In the genomic region with DNA sequence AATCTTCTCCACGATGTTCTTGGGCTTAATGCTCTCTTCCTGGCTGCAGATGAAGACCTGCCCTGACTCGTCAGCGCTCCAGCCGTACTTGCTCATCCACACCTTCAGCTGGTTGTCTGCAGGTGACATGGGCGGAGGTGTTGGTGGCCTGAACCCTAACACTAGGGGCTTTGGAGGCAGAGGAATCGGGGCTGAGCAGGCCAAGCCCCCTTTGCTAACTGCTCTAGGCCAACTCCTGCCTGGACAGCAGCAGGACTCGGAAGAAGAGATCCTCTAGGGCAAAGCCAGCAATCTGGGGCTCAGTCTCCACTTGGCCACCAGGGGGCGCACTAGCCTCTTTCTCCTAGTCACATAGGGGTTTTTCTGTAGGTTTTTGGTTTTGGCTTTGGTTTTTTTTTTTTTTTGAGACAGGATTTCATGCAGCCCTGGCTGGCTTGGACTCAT, we compare ENCODE assay signal across 8 mouse cellular contexts. TPM values are rescaled to one million over a fixed set of nuclear protein-coding genes. Genes with fewer than 3 reads are reported as not detected.
DNase-seq lines count a peak whose midpoint lies in the region; ATAC-seq and TF ChIP-seq lines count a peak whose summit lies in the region.

No protein-coding gene starts in this region.

- H3K27me3 ChIP-seq in hindbrain, embryonic 10.5 days (ENCODE audit: insufficient read depth, poor library complexity, severe bottlenecking), result no peaks in the 10 kb centered on the region
- no peaks in the 10 kb centered on the region for H3K27me3 ChIP-seq in hindbrain, embryonic 16.5 days (replicated peaks; ENCODE audit: control insufficient read depth, insufficient read depth, low read length)
- H3K27me3 ChIP-seq in forebrain, postnatal 0 days (ENCODE audit: insufficient read depth, low read length), result no peaks in the 10 kb centered on the region
- H3K27me3 ChIP-seq in intestine, embryonic 15.5 days (replicated peaks), result no peaks in the 10 kb centered on the region
- no peaks in the 10 kb centered on the region for H3K27me3 ChIP-seq in limb, embryonic 14.5 days (ENCODE audit: control insufficient read depth, insufficient read depth, low read length)
- no peaks in the 10 kb centered on the region for H3K27me3 ChIP-seq in stomach, postnatal 0 days (ENCODE audit: control insufficient read depth, insufficient read depth, low read length)

- no peak overlapping the region for H3K4me3 ChIP-seq in hindbrain, embryonic 10.5 days
- no peak overlapping the region for H3K4me3 ChIP-seq in hindbrain, embryonic 16.5 days (ENCODE audit: low read length)
- no peak overlapping the region for H3K4me3 ChIP-seq in forebrain, postnatal 0 days (ENCODE audit: low read depth, low read length)
- H3K4me3 ChIP-seq in intestine, embryonic 15.5 days (replicated peaks), result no peak overlapping the region
- no peak overlapping the region for H3K4me3 ChIP-seq in limb, embryonic 14.5 days (replicated peaks; ENCODE audit: low read length)
- no peak overlapping the region for H3K4me3 ChIP-seq in stomach, postnatal 0 days (ENCODE audit: low read depth, low read length)

- H3K9me3 ChIP-seq in hindbrain, embryonic 10.5 days, result no peaks in the 10 kb centered on the region
- no peaks in the 10 kb centered on the region for H3K9me3 ChIP-seq in hindbrain, embryonic 16.5 days (ENCODE audit: control insufficient read depth, low read length)
- no peaks in the 10 kb centered on the region for H3K9me3 ChIP-seq in forebrain, postnatal 0 days (ENCODE audit: low read length)
- H3K9me3 ChIP-seq in intestine, embryonic 15.5 days, result no peaks in the 10 kb centered on the region
- H3K9me3 ChIP-seq in limb, embryonic 14.5 days (ENCODE audit: control insufficient read depth, low read length), result no peaks in the 10 kb centered on the region
- H3K9me3 ChIP-seq in stomach, postnatal 0 days (ENCODE audit: control insufficient read depth, low read length), result no peaks in the 10 kb centered on the region

- no peak overlapping the region for H3K4me2 ChIP-seq in hindbrain, embryonic 16.5 days (ENCODE audit: low read length)
- no peak overlapping the region for H3K4me2 ChIP-seq in forebrain, postnatal 0 days (ENCODE audit: low read depth)
- no peak overlapping the region for H3K4me2 ChIP-seq in intestine, embryonic 15.5 days (replicated peaks)
- H3K4me2 ChIP-seq in limb, embryonic 14.5 days (replicated peaks; ENCODE audit: low read depth, low read length, severe bottlenecking), result no peak overlapping the region
- H3K4me2 ChIP-seq in stomach, postnatal 0 days (replicated peaks; ENCODE audit: low read depth), result peak overlapping the region; percentile 6; the same call in 1 of the 2 replicates

- TF ChIP-seq CTCF in forebrain, postnatal 0 days (IDR thresholded peaks at IDR 0.05; ENCODE audit: low read depth), result peak; percentile 85
- TF ChIP-seq CTCF in stomach, postnatal 0 days (IDR thresholded peaks at IDR 0.05; ENCODE audit: low read depth), result peak; percentile 81

- H3K9ac ChIP-seq in hindbrain, embryonic 16.5 days (ENCODE audit: low read depth, low read length), result no peak overlapping the region
- H3K9ac ChIP-seq in forebrain, postnatal 0 days, result no peak overlapping the region
- no peak overlapping the region for H3K9ac ChIP-seq in intestine, embryonic 15.5 days
- no peak overlapping the region for H3K9ac ChIP-seq in limb, embryonic 14.5 days (ENCODE audit: low read depth, low read length, severe bottlenecking)
- H3K9ac ChIP-seq in stomach, postnatal 0 days (ENCODE audit: low read length), result no peak overlapping the region

- H3K36me3 ChIP-seq in hindbrain, embryonic 10.5 days, result peaks cover 80% of the 10 kb centered on the region
- H3K36me3 ChIP-seq in hindbrain, embryonic 16.5 days (ENCODE audit: control insufficient read depth, insufficient read depth, low read length), result peaks cover 30% of the 10 kb centered on the region
- peaks cover 34% of the 10 kb centered on the region for H3K36me3 ChIP-seq in forebrain, postnatal 0 days (ENCODE audit: insufficient read depth)
- peaks cover 30% of the 10 kb centered on the region for H3K36me3 ChIP-seq in intestine, embryonic 15.5 days
- H3K36me3 ChIP-seq in limb, embryonic 14.5 days (ENCODE audit: control insufficient read depth, insufficient read depth, low read length), result peaks cover 67% of the 10 kb centered on the region
- H3K36me3 ChIP-seq in stomach, postnatal 0 days (ENCODE audit: control insufficient read depth, insufficient read depth, low read length), result peaks cover 17% of the 10 kb centered on the region

- 73% methylated on average over 8 of the region's 8 CpGs for WGBS in hindbrain, embryonic 10.5 days
- WGBS in hindbrain, embryonic 16.5 days, result 77% methylated on average over 8 of the region's 8 CpGs
- WGBS in forebrain, postnatal 0 days, result 68% methylated on average over 8 of the region's 8 CpGs
- 70% methylated on average over 8 of the region's 8 CpGs for WGBS in intestine, embryonic 15.5 days
- 70% methylated on average over 8 of the region's 8 CpGs for WGBS in limb, embryonic 14.5 days
- 49% methylated on average over 8 of the region's 8 CpGs for WGBS in stomach, postnatal 0 days

- peaks cover 5% of the 10 kb centered on the region; the same call in 1 of the 2 replicates for H3K4me1 ChIP-seq in hindbrain, embryonic 10.5 days (replicated peaks)
- no peaks in the 10 kb centered on the region for H3K4me1 ChIP-seq in hindbrain, embryonic 16.5 days (ENCODE audit: control insufficient read depth, insufficient read depth, low read depth, low read length)
- H3K4me1 ChIP-seq in forebrain, postnatal 0 days (ENCODE audit: insufficient read depth), result no peaks in the 10 kb centered on the region
- H3K4me1 ChIP-seq in intestine, embryonic 15.5 days (replicated peaks), result peaks cover 22% of the 10 kb centered on the region
- H3K4me1 ChIP-seq in limb, embryonic 14.5 days (ENCODE audit: control insufficient read depth, insufficient read depth, low read length), result no peaks in the 10 kb centered on the region
- 0 out of 2 replicates have a peak, but pooled peaks cover 3% of the 10 kb centered on the region for H3K4me1 ChIP-seq in stomach, postnatal 0 days (replicated peaks; ENCODE audit: control insufficient read depth, insufficient read depth)

- no peak for TF ChIP-seq POLR2A in limb, embryonic 14.5 days (IDR thresholded peaks at IDR 0.05; ENCODE audit: borderline replicate concordance, extremely low read depth, insufficient read depth, insufficient read length)

- peak; percentile 76 for DNase-seq in hindbrain, embryonic 10.5 days (ENCODE audit: low spot score)
- peak; percentile 65 for DNase-seq in c-Kit-positive CD71-positive TER-119-negative erythroid progenitor cells, embryonic 14.5 days (ENCODE audit: low read depth)
- peak; percentile 73 for DNase-seq in forebrain, postnatal 0 days
- DNase-seq in limb, embryonic 14.5 days (ENCODE audit: low spot score), result peak; percentile 84
- DNase-seq in stomach, postnatal 0 days (ENCODE audit: low spot score), result peak; percentile 82

- H3K27ac ChIP-seq in hindbrain, embryonic 10.5 days, result no peak overlapping the region
- H3K27ac ChIP-seq in hindbrain, embryonic 16.5 days (ENCODE audit: low read depth, low read length), result no peak overlapping the region
- no peak overlapping the region for H3K27ac ChIP-seq in forebrain, postnatal 0 days (ENCODE audit: low read depth, low read length)
- peak overlapping the region; percentile 85 for H3K27ac ChIP-seq in intestine, embryonic 15.5 days
- H3K27ac ChIP-seq in limb, embryonic 14.5 days (replicated peaks; ENCODE audit: low read depth, low read length), result no peak overlapping the region
- H3K27ac ChIP-seq in stomach, postnatal 0 days (replicated peaks), result peak overlapping the region; percentile 82

- no peak for TF ChIP-seq EP300 in stomach, postnatal 0 days (optimal IDR thresholded peaks at IDR 0.05)

- ATAC-seq in hindbrain, embryonic 16.5 days, result no peak
- no peak for ATAC-seq in forebrain, postnatal 0 days
- ATAC-seq in intestine, embryonic 15.5 days, result no peak
- ATAC-seq in limb, embryonic 14.5 days (ENCODE audit: low FRiP score, low read depth), result 0 out of 2 replicates have a peak, but pooled peaks have one; percentile 13
- peak; percentile 13; the same call in 1 of the 2 replicates for ATAC-seq in monocyte, adult 5-6 weeks (replicated peaks; ENCODE audit: insufficient number of reproducible peaks, low FRiP score, low TSS enrichment, poor library complexity, severe bottlenecking)
- ATAC-seq in stomach, postnatal 0 days (ENCODE audit: low FRiP score, low TSS enrichment), result no peak

RNA-seq across cellular contexts. Expression of gene Eif3k, which starts 9.1 kb away (rescaled TPM):
- polyA plus RNA-seq in hindbrain, embryonic 10.5 days (2016; fragmentation: Nextera tagmentation; extraction: Ambion mirVana), result 426 and 432 TPM in 2 replicates
- 282 and 295 TPM in 2 replicates for polyA plus RNA-seq in hindbrain, embryonic 16.5 days (2015; fragmentation: Nextera tagmentation; extraction: Ambion mirVana)
- 360 and 399 TPM in 2 replicates for total RNA-seq in forebrain, postnatal 0 days (2014; rRNA removed)
- 318 and 368 TPM in 2 replicates for polyA plus RNA-seq in forebrain, postnatal 0 days (2015; fragmentation: Nextera tagmentation; extraction: Ambion mirVana)
- 359 and 375 TPM in 2 replicates for polyA plus RNA-seq in intestine, embryonic 15.5 days (2015; fragmentation: Nextera tagmentation; extraction: Ambion mirVana)
- polyA plus RNA-seq in limb, embryonic 14.5 days (2012; rRNA removed), result 473 and 518 TPM in 2 replicates
- 450 TPM in 2 replicates for polyA plus RNA-seq in limb, embryonic 14.5 days (2014; fragmentation: Nextera tagmentation; extraction: Ambion mirVana)
- 285 to 328 TPM (median 291 TPM) in 3 replicates for total RNA-seq in monocyte, adult 5-6 weeks (2017)
- polyA plus RNA-seq in stomach, postnatal 0 days (2015; fragmentation: Nextera tagmentation; extraction: Ambion mirVana), result 294 and 295 TPM in 2 replicates

RNA-seq across cellular contexts. Expression of gene Map4k1, which starts 9.3 kb away (rescaled TPM):
- 8.8 and 9.0 TPM in 2 replicates for polyA plus RNA-seq in hindbrain, embryonic 10.5 days (2016; fragmentation: Nextera tagmentation; extraction: Ambion mirVana)
- 10.7 and 13.8 TPM in 2 replicates for polyA plus RNA-seq in hindbrain, embryonic 16.5 days (2015; fragmentation: Nextera tagmentation; extraction: Ambion mirVana)
- total RNA-seq in forebrain, postnatal 0 days (2014; rRNA removed), result 3.6 and 8.9 TPM in 2 replicates
- polyA plus RNA-seq in forebrain, postnatal 0 days (2015; fragmentation: Nextera tagmentation; extraction: Ambion mirVana), result 18.8 and 18.9 TPM in 2 replicates
- polyA plus RNA-seq in intestine, embryonic 15.5 days (2015; fragmentation: Nextera tagmentation; extraction: Ambion mirVana), result 6.3 and 7.7 TPM in 2 replicates
- 9.3 and 9.5 TPM in 2 replicates for polyA plus RNA-seq in limb, embryonic 14.5 days (2012; rRNA removed)
- 6.4 and 7.0 TPM in 2 replicates for polyA plus RNA-seq in limb, embryonic 14.5 days (2014; fragmentation: Nextera tagmentation; extraction: Ambion mirVana)
- 31.9 to 70.2 TPM (median 54.1 TPM) in 3 replicates for total RNA-seq in monocyte, adult 5-6 weeks (2017)
- polyA plus RNA-seq in stomach, postnatal 0 days (2015; fragmentation: Nextera tagmentation; extraction: Ambion mirVana), result 3.0 and 3.6 TPM in 2 replicates

RNA-seq across cellular contexts. Expression of gene Actn4, which starts 10.4 kb away (rescaled TPM):
- 216 and 245 TPM in 2 replicates for polyA plus RNA-seq in hindbrain, embryonic 10.5 days (2016; fragmentation: Nextera tagmentation; extraction: Ambion mirVana)
- polyA plus RNA-seq in hindbrain, embryonic 16.5 days (2015; fragmentation: Nextera tagmentation; extraction: Ambion mirVana), result 146 and 172 TPM in 2 replicates
- total RNA-seq in forebrain, postnatal 0 days (2014; rRNA removed), result 45.1 and 71.2 TPM in 2 replicates
- 96.0 and 103 TPM in 2 replicates for polyA plus RNA-seq in forebrain, postnatal 0 days (2015; fragmentation: Nextera tagmentation; extraction: Ambion mirVana)
- 340 and 361 TPM in 2 replicates for polyA plus RNA-seq in intestine, embryonic 15.5 days (2015; fragmentation: Nextera tagmentation; extraction: Ambion mirVana)
- 268 and 299 TPM in 2 replicates for polyA plus RNA-seq in limb, embryonic 14.5 days (2012; rRNA removed)
- 295 and 304 TPM in 2 replicates for polyA plus RNA-seq in limb, embryonic 14.5 days (2014; fragmentation: Nextera tagmentation; extraction: Ambion mirVana)
- total RNA-seq in monocyte, adult 5-6 weeks (2017), result 25.4 to 66.0 TPM (median 36.9 TPM) in 3 replicates
- 216 and 227 TPM in 2 replicates for polyA plus RNA-seq in stomach, postnatal 0 days (2015; fragmentation: Nextera tagmentation; extraction: Ambion mirVana)

Comparison
In these comparisons a context has a peak if more than half of its experiments do, and no peak if none do; other contexts are left out.
1. H3K27ac ChIP-seq: peak in intestine, embryonic 15.5 days (single experiment) and stomach, postnatal 0 days (single experiment); none in hindbrain, embryonic 10.5 days (single experiment), hindbrain, embryonic 16.5 days (single experiment), forebrain, postnatal 0 days (single experiment) and limb, embryonic 14.5 days (single experiment).
2. ATAC-seq: peak in limb, embryonic 14.5 days (single experiment) and monocyte, adult 5-6 weeks (single experiment); none in hindbrain, embryonic 16.5 days (single experiment), forebrain, postnatal 0 days (single experiment), intestine, embryonic 15.5 days (single experiment) and stomach, postnatal 0 days (single experiment).
3. Peak in every context shown above with its lines, with median percentiles within 50 percentile points of each other: DNase-seq.